Mouse (Mus musculus) hindbrain, embryonic 11.5 days (tissue): ENCODE results near the gene Pkd2l1. TPM values are rescaled to one million over a fixed set of nuclear protein-coding genes. Genes with fewer than 3 reads are reported as not detected.

ENCODE experiments used
- ATAC-seq: fragments of 200-750 bp; cut with Nextera tagmentation; 2 replicates; pipeline ENCODE4 v1.8.0; 2017; ENCODE audit warnings: mild to moderate bottlenecking, moderate TSS enrichment, moderate library complexity; ENCODE audit not compliant: low FRiP score
- DNase-seq: peaks from one replicate; pipeline ENCODE4 v3.0.0-alpha.2; 2015; ENCODE audit warnings: low spot score
- H3K27ac ChIP-seq: fragments of 300-500 bp; sonication (generic); 2 replicates; pipeline ENCODE4 v1.5.1; 2014; ENCODE audit warnings: mild to moderate bottlenecking, low read depth, low read length
- H3K27me3 ChIP-seq: fragments of 300-500 bp; sonication (generic); 2 replicates; pipeline ENCODE4 v1.6.1; 2014; ENCODE audit warnings: mild to moderate bottlenecking, low read length, moderate library complexity, mixed read lengths; ENCODE audit not compliant: control insufficient read depth, insufficient read depth
- H3K36me3 ChIP-seq: fragments of 300-500 bp; sonication (generic); 2 replicates; pipeline ENCODE4 v1.6.1; 2014; ENCODE audit warnings: mild to moderate bottlenecking, low read length, moderate library complexity, mixed read lengths; ENCODE audit not compliant: control insufficient read depth, insufficient read depth
- H3K4me1 ChIP-seq: fragments of 300-500 bp; sonication (generic); replicated peaks from 2 replicates; pipeline ENCODE4 v1.6.1; 2014; ENCODE audit warnings: low read length, mixed read lengths; ENCODE audit not compliant: control insufficient read depth, insufficient read depth
- H3K4me2 ChIP-seq: fragments of 300-500 bp; sonication (generic); replicated peaks from 2 replicates; pipeline ENCODE4 v1.6.1; 2014; ENCODE audit warnings: mild to moderate bottlenecking, low read depth, low read length
- H3K4me3 ChIP-seq: fragments of 300-500 bp; sonication (generic); 2 replicates; pipeline ENCODE4 v1.5.1; 2014; ENCODE audit warnings: low read depth, low read length
- H3K9ac ChIP-seq: fragments of 300-500 bp; sonication (generic); 2 replicates; pipeline ENCODE4 v1.6.1; 2014; ENCODE audit warnings: low read depth, low read length
- H3K9me3 ChIP-seq: fragments of 300-500 bp; sonication (generic); 2 replicates; pipeline ENCODE4 v1.6.1; 2016; ENCODE audit warnings: low read length; ENCODE audit not compliant: control insufficient read depth
- WGBS: fragments of 180-500 bp; shearing (Covaris S2); extraction: QIAGEN DNeasy Blood & Tissue Kit; methylation state at CpG from one replicate; pipeline ENCODE4 v1.1.7; 2014; 5-methylcytosine and 5-hydroxymethylcytosine counted together
- polyA plus RNA-seq: library from polyadenylated mRNA; unstranded; fragments of >200 nt; fragmentation: Nextera tagmentation; extraction: Ambion mirVana; gene quantifications from 2 replicates; pipeline ENCODE4 v1.2.1, GENCODE M21; 2014

The Pkd2l1 gene
- polyA plus RNA-seq, 1 experiment from 2014 or later, result 0.37 TPM

DNA sequence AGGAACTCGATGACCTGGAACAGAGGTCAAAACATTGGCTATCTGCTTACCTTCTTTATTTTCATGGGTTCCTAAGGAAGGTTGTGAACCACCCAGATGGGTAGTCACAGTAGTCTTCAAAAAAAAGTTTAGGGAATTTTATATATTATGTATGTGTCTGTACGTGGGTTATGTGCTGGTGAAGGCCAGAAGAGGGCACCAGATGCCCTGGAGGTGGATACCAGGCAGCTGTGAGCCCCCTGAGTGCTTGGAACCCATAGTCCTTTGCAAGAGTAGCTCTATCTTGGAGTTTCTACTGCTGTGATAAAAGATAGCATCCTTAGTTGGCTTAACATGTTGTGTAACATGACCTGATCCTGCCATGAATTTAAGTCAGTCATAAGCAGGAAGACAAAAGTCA, 14.8 kb upstream of the Pkd2l1 start:
- Histone ChIP-seq H3K27me3 (no peaks in the 10 kb centered on the region), H3K9me3 (no peaks in the 10 kb centered on the region), H3K4me1 (no peaks in the 10 kb centered on the region), H3K27ac (no peak overlapping the region), H3K9ac (no peak overlapping the region), H3K4me2 (no peak overlapping the region), H3K36me3 (no peaks in the 10 kb centered on the region), H3K4me3 (no peak overlapping the region)
- WGBS, result 70% methylated on average over 2 of the region's 2 CpGs
- DNase-seq (no peak), ATAC-seq (no peak)

- no peak for ATAC-seq
- no peaks in the 10 kb centered on the region for H3K27me3 ChIP-seq
- no peak within 1 kb of the TSS for H3K27ac ChIP-seq
- WGBS, result 88% methylated on average over 9 of the region's 9 CpGs
- H3K9ac ChIP-seq, result no peak within 1 kb of the TSS
- H3K4me1 ChIP-seq, result no peaks in the 10 kb centered on the region
- no peaks in the 10 kb centered on the region for H3K36me3 ChIP-seq
- H3K9me3 ChIP-seq, result no peaks in the 10 kb centered on the region
- H3K4me3 ChIP-seq, result no peak within 1 kb of the TSS
- no peak for DNase-seq
- H3K4me2 ChIP-seq, result no peak within 1 kb of the TSS
Observed at GRCm38 (mm10) chr19:44203015-44203564, 10.8 kb upstream of the Pkd2l1 start, which contains the start of gene Scd3. Gene Scd3 (plus strand): TSS chr19:44203269.

DNA sequence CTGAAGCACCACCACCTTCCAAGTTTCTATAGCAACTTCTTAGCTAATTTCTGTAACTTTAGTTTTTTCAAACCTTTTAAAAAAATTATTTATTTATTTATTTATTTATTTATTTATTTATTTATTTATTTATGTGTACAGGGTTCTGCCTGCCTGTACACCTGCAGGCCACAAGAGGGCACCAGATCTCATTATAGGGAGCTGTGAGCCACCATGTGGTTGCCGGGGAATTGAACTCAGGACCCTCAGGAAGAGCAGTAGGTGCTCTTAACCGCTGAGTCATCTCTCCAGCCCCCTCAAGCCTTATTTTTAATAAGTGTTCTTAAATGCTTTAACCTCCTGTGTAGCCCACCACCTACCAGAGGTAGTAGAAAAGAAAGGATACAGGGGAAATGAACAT, 6.7 kb upstream of the Pkd2l1 start:
- H3K27me3 ChIP-seq, result no peaks in the 10 kb centered on the region
- no peaks in the 10 kb centered on the region for H3K9me3 ChIP-seq
- 83% methylated on average over 2 of the region's 2 CpGs for WGBS
- no peak overlapping the region for H3K27ac ChIP-seq
- no peak overlapping the region for H3K4me2 ChIP-seq
- H3K9ac ChIP-seq, result no peak overlapping the region
- DNase-seq, result peak; percentile 43
- H3K4me1 ChIP-seq, result no peaks in the 10 kb centered on the region
- no peaks in the 10 kb centered on the region for H3K36me3 ChIP-seq
- H3K4me3 ChIP-seq, result no peak overlapping the region
- ATAC-seq, result no peak

GRCm38 (mm10) chr19:44198494-44198893, 6.3 kb upstream of the Pkd2l1 start:
- H3K4me1 ChIP-seq, result no peaks in the 10 kb centered on the region
- no peak overlapping the region for H3K9ac ChIP-seq
- H3K27ac ChIP-seq, result no peak overlapping the region
- no peaks in the 10 kb centered on the region for H3K27me3 ChIP-seq
- 90% methylated on average over 6 of the region's 6 CpGs for WGBS
- H3K4me3 ChIP-seq, result no peak overlapping the region
- H3K9me3 ChIP-seq, result no peaks in the 10 kb centered on the region
- H3K36me3 ChIP-seq, result no peaks in the 10 kb centered on the region
- H3K4me2 ChIP-seq, result no peak overlapping the region
- DNase-seq (no peak), ATAC-seq (no peak)

DNA sequence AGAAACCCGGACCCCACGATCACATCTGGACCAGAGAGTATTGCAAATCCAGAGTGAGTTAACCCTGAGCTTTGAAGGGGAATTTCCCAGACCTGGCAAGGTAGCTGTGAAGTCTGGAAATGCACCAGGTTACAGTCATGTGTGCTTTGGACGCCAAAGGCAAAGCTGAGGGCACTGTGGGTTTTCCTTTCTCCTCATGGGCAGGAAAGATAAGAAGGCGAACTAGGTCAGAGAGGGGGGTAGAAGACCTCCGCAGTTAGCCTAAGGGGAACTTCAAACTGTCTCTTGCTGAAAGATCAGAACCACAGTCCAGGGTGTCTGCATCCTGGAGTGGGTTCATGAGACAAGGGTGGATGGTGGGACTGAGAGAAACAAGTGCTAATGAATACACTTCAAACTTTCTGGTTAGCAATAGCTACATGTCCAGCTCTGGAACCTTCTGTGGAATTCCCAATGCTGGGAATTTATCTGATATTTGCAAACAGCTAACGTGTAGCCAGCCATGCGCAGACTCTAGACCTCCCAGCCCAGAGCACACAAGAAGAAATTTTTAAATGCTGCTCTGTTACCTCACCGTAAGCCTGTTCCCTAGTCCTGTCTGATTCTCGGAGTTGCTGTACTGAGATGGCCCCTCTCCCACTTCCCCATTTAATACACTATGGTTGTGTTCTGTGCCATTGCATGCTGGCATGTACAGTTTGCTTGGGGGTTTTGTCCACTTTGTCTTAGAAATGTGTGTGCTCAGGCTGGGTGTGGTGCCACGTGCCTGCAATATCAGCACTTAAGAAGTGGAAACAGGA, 5.0 kb upstream of the Pkd2l1 start:
- ATAC-seq, result no peak
- H3K27me3 ChIP-seq, result no peaks in the 10 kb centered on the region

DNA sequence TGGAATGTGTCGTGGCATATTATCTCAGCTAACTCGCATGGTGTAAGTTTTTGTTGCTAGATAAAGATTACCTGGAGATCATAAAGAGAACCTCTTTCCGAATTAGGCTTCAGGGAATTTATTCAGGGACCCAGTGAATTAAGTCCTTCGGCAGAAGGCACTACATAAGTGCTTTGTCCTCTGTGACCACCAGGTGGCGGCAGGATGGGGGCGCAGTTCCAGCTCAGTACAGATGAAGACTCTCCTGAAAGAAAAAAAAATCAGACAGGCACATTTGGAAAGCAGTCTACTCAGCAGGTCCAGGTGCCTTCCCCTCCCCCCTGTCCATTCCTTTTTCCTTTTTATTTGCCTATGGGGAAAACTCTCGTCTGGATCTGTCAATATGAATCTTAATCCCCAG, 2.9 kb upstream of the Pkd2l1 start:
- Histone ChIP-seq H3K27me3 (no peaks in the 10 kb centered on the region), H3K27ac (no peak overlapping the region), H3K4me2 (no peak overlapping the region), H3K36me3 (no peaks in the 10 kb centered on the region), H3K4me3 (no peak overlapping the region), H3K4me1 (no peaks in the 10 kb centered on the region), H3K9ac (no peak overlapping the region), H3K9me3 (no peaks in the 10 kb centered on the region)
- DNase-seq, result peak; percentile 80
- WGBS, result 10% methylated on average over 7 of the region's 7 CpGs
- ATAC-seq, result no peak

More for the DNA sequence above, 5.0 kb upstream of the Pkd2l1 start:
- no peak for DNase-seq
- Histone ChIP-seq H3K27ac (no peak overlapping the region), H3K9me3 (no peaks in the 10 kb centered on the region), H3K4me3 (no peak overlapping the region), H3K36me3 (no peaks in the 10 kb centered on the region), H3K4me2 (no peak overlapping the region), H3K9ac (no peak overlapping the region), H3K4me1 (no peaks in the 10 kb centered on the region)
- WGBS, result 91% methylated on average over 10 of the region's 10 CpGs

GRCm38 (mm10) chr19:44193906-44194305, 1.7 kb upstream of the Pkd2l1 start:
- Histone ChIP-seq H3K9ac (no peak overlapping the region), H3K9me3 (no peaks in the 10 kb centered on the region), H3K4me3 (no peak overlapping the region), H3K4me2 (no peak overlapping the region), H3K36me3 (no peaks in the 10 kb centered on the region), H3K27me3 (no peaks in the 10 kb centered on the region), H3K4me1 (no peaks in the 10 kb centered on the region), H3K27ac (no peak overlapping the region)
- DNase-seq, result no peak
- 85% methylated on average over 7 of the region's 7 CpGs for WGBS
- no peak for ATAC-seq

- Histone ChIP-seq H3K4me3 (no peak overlapping the region), H3K9me3 (no peaks in the 10 kb centered on the region), H3K4me2 (no peak overlapping the region), H3K36me3 (no peaks in the 10 kb centered on the region), H3K4me1 (no peaks in the 10 kb centered on the region), H3K27me3 (no peaks in the 10 kb centered on the region), H3K27ac (no peak overlapping the region), H3K9ac (no peak overlapping the region)
- DNase-seq (no peak), ATAC-seq (no peak)
- WGBS, result 90% methylated on average over 4 of the region's 4 CpGs
Observed at GRCm38 (mm10) chr19:44189056-44189455, 3.2 kb downstream of the Pkd2l1 start.

DNA sequence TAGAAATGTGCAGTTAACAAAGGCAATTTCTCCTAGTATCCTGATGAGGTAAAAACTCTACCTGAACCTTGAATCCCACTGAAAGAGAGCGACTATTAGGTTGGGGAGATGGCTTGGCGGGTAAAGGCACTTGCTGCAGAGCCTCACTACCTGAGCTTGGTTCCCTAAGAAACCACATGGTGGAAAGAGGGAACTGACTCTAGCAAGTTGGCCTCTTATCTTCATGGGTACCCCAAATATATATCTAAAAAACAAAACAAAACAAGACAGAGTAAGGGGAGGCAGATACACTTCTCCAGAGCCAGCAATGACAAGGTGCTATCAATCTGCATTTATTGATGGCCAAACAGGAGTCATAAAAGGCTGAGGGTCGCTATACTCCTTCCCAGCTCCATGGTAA, 8.3 kb downstream of the Pkd2l1 start:
- Histone ChIP-seq H3K36me3 (no peaks in the 10 kb centered on the region), H3K4me3 (no peak overlapping the region), H3K4me1 (no peaks in the 10 kb centered on the region), H3K4me2 (no peak overlapping the region), H3K27me3 (no peaks in the 10 kb centered on the region), H3K9ac (no peak overlapping the region), H3K27ac (no peak overlapping the region), H3K9me3 (no peaks in the 10 kb centered on the region)
- DNase-seq (no peak), ATAC-seq (no peak)
- WGBS, result 68% methylated on average over 3 of the region's 3 CpGs
